Mouse (Mus musculus) CD4-positive helper T cell, adult 2 months (primary cell): ENCODE measurements around the gene Ropn1l.

Experiments
- DNase-seq: peaks from one replicate; pipeline ENCODE4 v3.0.0-alpha.2; 2012; ENCODE audit warnings: low read depth, missing footprints, low spot score

Ropn1l gene

GRCm38 (mm10) chr15:31447121-31447520 lies 6.4 kb downstream of the Ropn1l start:
- peak; percentile 39 for DNase-seq

GRCm38 (mm10) chr15:31442698-31443097 lies 10.8 kb downstream of the Ropn1l start:
- DNase-seq: no peak

- DNase-seq: no peak
These were observed 11.5 kb downstream of the Ropn1l start for GRCm38 (mm10) chr15:31441996-31442395.

GRCm38 (mm10) chr15:31436811-31437210 lies 16.7 kb downstream of the Ropn1l start:
- no peak for DNase-seq

- DNase-seq: no peak
These were observed 17.5 kb downstream of the Ropn1l start for GRCm38 (mm10) chr15:31436083-31436482.

- DNase-seq: no peak
These were observed 19.8 kb downstream of the Ropn1l start for GRCm38 (mm10) chr15:31433768-31434167.

GRCm38 (mm10) chr15:31431847-31432246 lies 21.7 kb downstream of the Ropn1l start:
- no peak for DNase-seq

GRCm38 (mm10) chr15:31430014-31430413 lies 23.5 kb downstream of the Ropn1l start:
- no peak for DNase-seq

GRCm38 (mm10) chr15:31429429-31429828 lies 24.1 kb downstream of the Ropn1l start:
- DNase-seq: no peak

- DNase-seq: no peak
These were observed 25.0 kb downstream of the Ropn1l start for GRCm38 (mm10) chr15:31428571-31428970.

GRCm38 (mm10) chr15:31427390-31427789 lies 26.1 kb downstream of the Ropn1l start:
- no peak for DNase-seq

- DNase-seq: no peak
These were observed 27.4 kb downstream of the Ropn1l start for GRCm38 (mm10) chr15:31426066-31426706.

GRCm38 (mm10) chr15:31422649-31423369 lies 30.7 kb downstream of the Ropn1l start:
- no peak for DNase-seq

- DNase-seq: peak; percentile 38
These were observed 34.5 kb downstream of the Ropn1l start for GRCm38 (mm10) chr15:31419037-31419436.

- peak; percentile 3 for DNase-seq
These were observed 34.9 kb downstream of the Ropn1l start for GRCm38 (mm10) chr15:31418686-31419024.

- DNase-seq: peak; percentile 13
These were observed 35.5 kb downstream of the Ropn1l start for GRCm38 (mm10) chr15:31417796-31418685.

GRCm38 (mm10) chr15:31417409-31417795 lies 36.1 kb downstream of the Ropn1l start:
- DNase-seq: no peak

- DNase-seq: no peak
These were observed 38.4 kb downstream of the Ropn1l start for GRCm38 (mm10) chr15:31415181-31415580.

- DNase-seq: no peak
These were observed 39.2 kb downstream of the Ropn1l start for GRCm38 (mm10) chr15:31414179-31414898.

GRCm38 (mm10) chr15:31413662-31414061 lies 39.9 kb downstream of the Ropn1l start:
- no peak for DNase-seq

- DNase-seq: no peak
These were observed 40.6 kb downstream of the Ropn1l start for GRCm38 (mm10) chr15:31412933-31413332.

- DNase-seq: no peak
These were observed 41.1 kb downstream of the Ropn1l start for GRCm38 (mm10) chr15:31412436-31412835.
